20 mouse cellular contexts compared by ENCODE assay signal in the genomic region with DNA sequence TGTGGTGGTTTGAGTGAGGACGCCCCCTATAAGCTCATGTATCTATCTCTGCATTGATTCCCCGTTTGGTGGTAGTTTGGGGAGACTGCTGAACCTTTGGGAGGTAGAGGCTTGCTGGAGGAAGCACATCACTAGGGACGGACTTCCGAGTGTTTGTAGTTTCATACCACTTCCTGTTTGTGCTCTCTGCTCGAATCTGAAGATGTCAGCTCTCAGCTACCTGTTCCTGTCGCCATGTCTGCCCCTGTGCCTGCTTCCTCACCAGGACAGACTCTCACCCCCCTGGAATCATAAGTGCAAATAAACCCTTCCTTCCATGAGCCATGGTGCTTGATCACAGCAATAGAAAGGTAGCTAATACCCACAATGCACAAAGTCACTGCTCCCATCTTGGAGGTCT. TPM values are rescaled to one million over a fixed set of nuclear protein-coding genes. Genes with fewer than 3 reads are reported as not detected.
A peak's percentile ranks its signal among the peaks of the same experiment; 100 is the strongest.
DNase-seq lines count a peak whose midpoint lies in the region; ATAC-seq and TF ChIP-seq lines count a peak whose summit lies in the region.
"Had no signal": no experiment of that assay in that cellular context is flagged by ENCODE, and none has a peak within 500 bp of the region (broad histone marks: within the 10 kb centered on the region; RNA-seq: fewer than 3 reads in every experiment).

No protein-coding gene starts in this region.

- no peak overlapping the region for H3K4me3 ChIP-seq in layer of hippocampus, adult 2 months
- H3K4me3 ChIP-seq: embryonic facial prominence, embryonic 10.5 days; limb, embryonic 12.5 days had no signal

- ATAC-seq in CD4-positive, CD25-positive, alpha-beta regulatory T cell, adult 4 months, result peak; percentile 67
- ATAC-seq: forebrain, postnatal 0 days; liver, postnatal 0 days; lung, postnatal 0 days had no signal

- peak; percentile 4 for DNase-seq in right cerebral cortex, postnatal 14 days
- DNase-seq in right cerebral cortex, postnatal 4 days, result no peak
- DNase-seq in naive thymus-derived CD4-positive, alpha-beta T cell, adult 2 months (ENCODE audit: low read depth), result peak; percentile 56
- peak; percentile 31 to 47 for DNase-seq in thymus, postnatal 36 days
- DNase-seq in urinary bladder, postnatal 14 days (ENCODE audit: low spot score), result no peak
- no peak for DNase-seq in layer of hippocampus, adult 2 months (ENCODE audit: low spot score in 2 of 2)
- DNase-seq: adrenal gland, postnatal 36 days; cerebellum, adult 9-10 months; forebrain, postnatal 0 days; heart, postnatal 4 days; kidney, adult 8-10 months; kidney, postnatal 10 days; liver, postnatal 0 days; right cerebral cortex, postnatal 25 days had no signal

- TF ChIP-seq CTCF in layer of hippocampus, adult 2 months (conservative IDR thresholded peaks at IDR 0.05), result no peak

- H3K27ac ChIP-seq in layer of hippocampus, adult 2 months, result no peak overlapping the region
- H3K27ac ChIP-seq: embryonic facial prominence, embryonic 10.5 days; hindbrain, embryonic 14.5 days; limb, embryonic 12.5 days; macrophage had no signal

RNA-seq across cellular contexts. Expression of a gene that starts 2.0 kb away (rescaled TPM):
- 1 to 10 TPM in 1 of 2 experiments, under 1 TPM in 1; 0.52 to 1.1 TPM for polyA plus RNA-seq in CD4-positive, CD25-positive, alpha-beta regulatory T cell, adult 4 months (2017; shearing (Covaris generic))
- 10 to 100 TPM; 11.4 to 15.8 TPM for total RNA-seq in layer of hippocampus, adult 2 months (2021)

RNA-seq across cellular contexts. Expression of a gene that starts 11.4 kb away (rescaled TPM):
- 10 to 100 TPM; 29.9 to 42.6 TPM for polyA plus RNA-seq in CD4-positive, CD25-positive, alpha-beta regulatory T cell, adult 4 months (2017; shearing (Covaris generic))
- 10 to 100 TPM in 1 of 2 experiments, 1 to 10 TPM in 1; 8.4 to 11.5 TPM for total RNA-seq in layer of hippocampus, adult 2 months (2021)

Comparison
In these comparisons a context has a peak if more than half of its experiments do, and no peak if none do; other contexts are left out.
1. DNase-seq: peak in right cerebral cortex, postnatal 14 days (single experiment), naive thymus-derived CD4-positive, alpha-beta T cell, adult 2 months (single experiment) and thymus, postnatal 36 days (2 of 2); none in right cerebral cortex, postnatal 4 days (single experiment), urinary bladder, postnatal 14 days (single experiment) and layer of hippocampus, adult 2 months (0 of 2).